Mouse (Mus musculus): Measurements from ENCODE around the gene Pitpnc1. TPM values are rescaled to one million over a fixed set of nuclear protein-coding genes. Genes with fewer than 3 reads are reported as not detected.

The Pitpnc1 gene
- polyA plus RNA-seq, 1 experiment from 2014 or later, result 20.8 TPM

GRCm38 (mm10) chr11:107233252-107233890 lies 237.1 kb downstream of the Pitpnc1 start:
- Histone ChIP-seq H3K36me3 (ENCODE audit: control insufficient read depth, insufficient read depth) (peaks cover 13% of the 10 kb centered on the region), H3K27me3 (ENCODE audit: control insufficient read depth, insufficient read depth, low read length) (no peaks in the 10 kb centered on the region), H3K9me3 (replicated peaks; ENCODE audit: control insufficient read depth, low read length) (peaks cover 4% of the 10 kb centered on the region; the same call in 1 of the 2 replicates), H3K27ac (ENCODE audit: low read length) (no peak overlapping the region), H3K9ac (ENCODE audit: low read length) (no peak overlapping the region), H3K4me2 (ENCODE audit: low read depth, low read length) (no peak overlapping the region), H3K4me1 (ENCODE audit: control insufficient read depth, insufficient read depth, low read length) (peaks cover 9% of the 10 kb centered on the region; the same call in 1 of the 2 replicates), H3K4me3 (ENCODE audit: low read length) (no peak overlapping the region)
- WGBS, result 85% methylated on average over 5 of the region's 5 CpGs
- ATAC-seq (replicated peaks; ENCODE audit: extremely low read depth, insufficient read depth, low FRiP score), result no peak

- no peak overlapping the region for H3K4me2 ChIP-seq (ENCODE audit: low read depth, low read length)
- no peaks in the 10 kb centered on the region for H3K27me3 ChIP-seq (ENCODE audit: control insufficient read depth, insufficient read depth, low read length)
- 83% methylated on average over 10 of the region's 10 CpGs for WGBS
- H3K9ac ChIP-seq (ENCODE audit: low read length), result no peak overlapping the region
- H3K27ac ChIP-seq (ENCODE audit: low read length), result no peak overlapping the region
- peaks cover 14% of the 10 kb centered on the region for H3K36me3 ChIP-seq (ENCODE audit: control insufficient read depth, insufficient read depth)
- peaks cover 2% of the 10 kb centered on the region; the same call in 1 of the 2 replicates for H3K4me1 ChIP-seq (ENCODE audit: control insufficient read depth, insufficient read depth, low read length)
- H3K4me3 ChIP-seq (ENCODE audit: low read length), result no peak overlapping the region
- no peak for ATAC-seq (replicated peaks; ENCODE audit: extremely low read depth, insufficient read depth, low FRiP score)
- H3K9me3 ChIP-seq (replicated peaks; ENCODE audit: control insufficient read depth, low read length), result peaks cover 4% of the 10 kb centered on the region; the same call in 1 of the 2 replicates
Measured at GRCm38 (mm10) chr11:107230128-107230527, 240.4 kb downstream of the Pitpnc1 start.

GRCm38 (mm10) chr11:107226431-107226830 lies 244.1 kb downstream of the Pitpnc1 start:
- H3K4me2 ChIP-seq (ENCODE audit: low read depth, low read length), result no peak overlapping the region

GRCm38 (mm10) chr11:107226013-107226412 lies 244.5 kb downstream of the Pitpnc1 start:
- Histone ChIP-seq H3K4me2 (ENCODE audit: low read depth, low read length) (no peak overlapping the region), H3K9me3 (replicated peaks; ENCODE audit: control insufficient read depth, low read length) (no peaks in the 10 kb centered on the region), H3K27me3 (ENCODE audit: control insufficient read depth, insufficient read depth, low read length) (no peaks in the 10 kb centered on the region), H3K36me3 (ENCODE audit: control insufficient read depth, insufficient read depth) (peaks cover 5% of the 10 kb centered on the region; the same call in 1 of the 2 replicates), H3K27ac (ENCODE audit: low read length) (peak overlapping the region; percentile 86), H3K9ac (ENCODE audit: low read length) (no peak overlapping the region), H3K4me3 (ENCODE audit: low read length) (no peak overlapping the region), H3K4me1 (ENCODE audit: control insufficient read depth, insufficient read depth, low read length) (peaks cover 24% of the 10 kb centered on the region)
- WGBS, result 61% methylated on average over 10 of the region's 10 CpGs
- ATAC-seq (replicated peaks; ENCODE audit: extremely low read depth, insufficient read depth, low FRiP score), result 0 out of 2 replicates have a peak, but pooled peaks have one; percentile 30

More at GRCm38 (mm10) chr11:107226431-107226830, 244.1 kb downstream of the Pitpnc1 start:
- H3K4me1 ChIP-seq (ENCODE audit: control insufficient read depth, insufficient read depth, low read length), result peaks cover 24% of the 10 kb centered on the region
- H3K27ac ChIP-seq (ENCODE audit: low read length), result no peak overlapping the region; the same call in 1 of the 2 replicates
- H3K9ac ChIP-seq (ENCODE audit: low read length), result no peak overlapping the region
- 91% methylated on average over 1 of the region's 1 CpGs for WGBS
- no peaks in the 10 kb centered on the region for H3K27me3 ChIP-seq (ENCODE audit: control insufficient read depth, insufficient read depth, low read length)
- peaks cover 5% of the 10 kb centered on the region for H3K36me3 ChIP-seq (ENCODE audit: control insufficient read depth, insufficient read depth)
- H3K4me3 ChIP-seq (ENCODE audit: low read length), result no peak overlapping the region
- H3K9me3 ChIP-seq (replicated peaks; ENCODE audit: control insufficient read depth, low read length), result peaks cover under 1% of the 10 kb centered on the region; the same call in 1 of the 2 replicates
- ATAC-seq (replicated peaks; ENCODE audit: extremely low read depth, insufficient read depth, low FRiP score), result no peak

- ATAC-seq (replicated peaks; ENCODE audit: extremely low read depth, insufficient read depth, low FRiP score), result peak; percentile 85
- Histone ChIP-seq H3K4me2 (ENCODE audit: low read depth, low read length) (no peak overlapping the region), H3K4me1 (ENCODE audit: control insufficient read depth, insufficient read depth, low read length) (peaks cover 24% of the 10 kb centered on the region), H3K27me3 (ENCODE audit: control insufficient read depth, insufficient read depth, low read length) (no peaks in the 10 kb centered on the region), H3K9ac (ENCODE audit: low read length) (no peak overlapping the region), H3K27ac (ENCODE audit: low read length) (peak overlapping the region; percentile 86), H3K9me3 (replicated peaks; ENCODE audit: control insufficient read depth, low read length) (no peaks in the 10 kb centered on the region), H3K4me3 (ENCODE audit: low read length) (no peak overlapping the region), H3K36me3 (ENCODE audit: control insufficient read depth, insufficient read depth) (peaks cover 5% of the 10 kb centered on the region; the same call in 1 of the 2 replicates)
- 39% methylated on average over 5 of the region's 5 CpGs for WGBS
Measured at GRCm38 (mm10) chr11:107225301-107225700, 245.2 kb downstream of the Pitpnc1 start.

GRCm38 (mm10) chr11:107223667-107224214 lies 246.8 kb downstream of the Pitpnc1 start:
- no peaks in the 10 kb centered on the region for H3K9me3 ChIP-seq (replicated peaks; ENCODE audit: control insufficient read depth, low read length)
- 0 out of 2 replicates have a peak overlapping the region, but pooled peaks have one; percentile 12 for H3K27ac ChIP-seq (ENCODE audit: low read length)
- no peak overlapping the region for H3K9ac ChIP-seq (ENCODE audit: low read length)
- no peak for ATAC-seq (replicated peaks; ENCODE audit: extremely low read depth, insufficient read depth, low FRiP score)
- H3K4me1 ChIP-seq (ENCODE audit: control insufficient read depth, insufficient read depth, low read length), result peaks cover 24% of the 10 kb centered on the region
- H3K4me2 ChIP-seq (ENCODE audit: low read depth, low read length), result no peak overlapping the region
- H3K27me3 ChIP-seq (ENCODE audit: control insufficient read depth, insufficient read depth, low read length), result no peaks in the 10 kb centered on the region
- WGBS, result 60% methylated on average over 8 of the region's 8 CpGs
- peaks cover 5% of the 10 kb centered on the region; the same call in 1 of the 2 replicates for H3K36me3 ChIP-seq (ENCODE audit: control insufficient read depth, insufficient read depth)
- no peak overlapping the region for H3K4me3 ChIP-seq (ENCODE audit: low read length)

GRCm38 (mm10) chr11:107223169-107223561 lies 247.3 kb downstream of the Pitpnc1 start:
- H3K9me3 ChIP-seq (replicated peaks; ENCODE audit: control insufficient read depth, low read length), result no peaks in the 10 kb centered on the region
- 0 out of 2 replicates have a peak overlapping the region, but pooled peaks have one; percentile 1 for H3K4me2 ChIP-seq (ENCODE audit: low read depth, low read length)
- WGBS, result 60% methylated on average over 1 of the region's 1 CpGs
- no peak for ATAC-seq (replicated peaks; ENCODE audit: extremely low read depth, insufficient read depth, low FRiP score)
- H3K4me3 ChIP-seq (ENCODE audit: low read length), result no peak overlapping the region
- H3K4me1 ChIP-seq (ENCODE audit: control insufficient read depth, insufficient read depth, low read length), result peaks cover 24% of the 10 kb centered on the region
- H3K9ac ChIP-seq (ENCODE audit: low read length), result no peak overlapping the region
- H3K27me3 ChIP-seq (ENCODE audit: control insufficient read depth, insufficient read depth, low read length), result no peaks in the 10 kb centered on the region
- peak overlapping the region; percentile 62 for H3K27ac ChIP-seq (ENCODE audit: low read length)
- no peaks in the 10 kb centered on the region for H3K36me3 ChIP-seq (ENCODE audit: control insufficient read depth, insufficient read depth)

- H3K27me3 ChIP-seq (ENCODE audit: control insufficient read depth, insufficient read depth, low read length), result no peaks in the 10 kb centered on the region
- peak overlapping the region; percentile 1; the same call in 1 of the 2 replicates for H3K4me2 ChIP-seq (ENCODE audit: low read depth, low read length)
- peak overlapping the region; percentile 62 for H3K27ac ChIP-seq (ENCODE audit: low read length)
- no peaks in the 10 kb centered on the region for H3K36me3 ChIP-seq (ENCODE audit: control insufficient read depth, insufficient read depth)
- ATAC-seq (replicated peaks; ENCODE audit: extremely low read depth, insufficient read depth, low FRiP score), result no peak
- H3K4me1 ChIP-seq (ENCODE audit: control insufficient read depth, insufficient read depth, low read length), result peaks cover 24% of the 10 kb centered on the region
- no peaks in the 10 kb centered on the region for H3K9me3 ChIP-seq (replicated peaks; ENCODE audit: control insufficient read depth, low read length)
- WGBS, result 42% methylated on average over 12 of the region's 12 CpGs
- no peak overlapping the region for H3K4me3 ChIP-seq (ENCODE audit: low read length)
- H3K9ac ChIP-seq (ENCODE audit: low read length), result no peak overlapping the region
Measured at GRCm38 (mm10) chr11:107222531-107223168, 247.8 kb downstream of the Pitpnc1 start.

GRCm38 (mm10) chr11:107215111-107215510 lies 255.4 kb downstream of the Pitpnc1 start:
- peaks cover 4% of the 10 kb centered on the region; the same call in 1 of the 2 replicates for H3K9me3 ChIP-seq (replicated peaks; ENCODE audit: control insufficient read depth, low read length)
- no peaks in the 10 kb centered on the region for H3K27me3 ChIP-seq (ENCODE audit: control insufficient read depth, insufficient read depth, low read length)
- WGBS, result 82% methylated on average over 9 of the region's 9 CpGs
- peaks cover 13% of the 10 kb centered on the region for H3K36me3 ChIP-seq (ENCODE audit: control insufficient read depth, insufficient read depth)
- ATAC-seq (replicated peaks; ENCODE audit: extremely low read depth, insufficient read depth, low FRiP score), result no peak
- H3K27ac ChIP-seq (ENCODE audit: low read length), result no peak overlapping the region
- H3K4me1 ChIP-seq (ENCODE audit: control insufficient read depth, insufficient read depth, low read length), result no peaks in the 10 kb centered on the region
- H3K4me2 ChIP-seq (ENCODE audit: low read depth, low read length), result no peak overlapping the region
- H3K9ac ChIP-seq (ENCODE audit: low read length), result no peak overlapping the region
- H3K4me3 ChIP-seq (ENCODE audit: low read length), result no peak overlapping the region

Data from heart, embryonic 16.5 days (tissue).